Mouse (Mus musculus) ZHBTc4 (cell line): ENCODE results near the gene Art3.

Experiments
- DNase-seq: peaks from one replicate; pipeline ENCODE4 v3.0.0-alpha.2; 2011; ENCODE audit warnings: low read depth, low spot score

The Art3 gene

DNA sequence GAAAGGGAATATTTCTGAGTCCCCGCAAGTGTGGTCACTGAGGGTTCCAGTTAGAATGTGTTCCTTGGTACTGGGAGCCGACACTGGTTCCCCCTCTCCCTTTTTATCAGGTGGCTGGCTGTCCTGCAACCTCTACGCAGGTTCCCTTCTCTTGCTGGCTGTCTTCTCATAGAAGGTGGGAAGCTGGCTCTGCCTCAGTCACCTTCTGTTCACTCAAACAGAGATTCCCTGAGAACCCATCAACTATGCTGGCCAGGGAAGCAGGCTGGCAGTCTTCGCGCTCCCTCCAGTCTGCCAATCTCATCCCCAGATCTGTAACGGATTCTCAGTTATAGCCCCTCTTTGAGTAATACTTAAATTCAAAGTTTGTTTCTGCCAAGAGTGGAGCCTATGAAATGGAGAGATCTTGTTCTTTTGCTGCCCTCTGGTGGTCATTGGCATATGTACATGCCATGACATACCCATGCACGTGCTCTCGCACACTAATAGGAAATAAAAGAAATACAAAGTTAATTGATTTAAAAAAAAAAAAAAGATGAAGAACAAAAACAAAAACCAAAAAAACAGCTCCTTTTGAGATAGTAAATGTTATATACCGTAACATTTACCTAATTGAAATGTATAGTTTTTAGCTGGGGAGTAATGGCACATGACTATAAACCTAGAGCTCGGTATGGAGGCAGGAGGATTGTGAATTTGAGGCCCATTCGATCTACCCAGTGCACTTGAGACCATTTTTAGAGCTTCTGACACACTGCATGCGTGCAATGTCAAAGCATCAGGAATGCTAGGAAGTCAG lies 50.1 kb downstream of the Art3 start:
- DNase-seq = peak; percentile 84

- DNase-seq = no peak
Observed at GRCm38 (mm10) chr5:92382349-92382679, 50.7 kb downstream of the Art3 start.

DNA sequence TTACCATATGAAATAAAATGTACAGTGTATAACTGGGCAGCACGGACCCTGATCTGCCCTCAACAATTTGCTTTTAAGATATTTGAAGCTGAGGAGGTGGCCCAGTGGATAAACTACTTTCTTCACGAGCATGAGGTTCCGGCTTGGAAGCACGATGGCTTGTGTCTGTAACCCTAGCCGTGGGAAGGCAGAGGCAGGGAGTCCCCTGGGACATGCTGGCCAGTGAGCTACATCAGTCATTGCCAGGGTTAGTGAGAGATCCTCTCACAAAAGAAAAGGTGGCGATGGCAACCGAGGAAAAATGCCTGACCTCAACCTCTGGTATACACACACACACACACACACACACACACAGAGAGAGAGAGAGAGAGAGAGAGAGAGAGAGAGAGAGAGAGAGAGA lies 52.1 kb downstream of the Art3 start:
- DNase-seq = no peak

DNA sequence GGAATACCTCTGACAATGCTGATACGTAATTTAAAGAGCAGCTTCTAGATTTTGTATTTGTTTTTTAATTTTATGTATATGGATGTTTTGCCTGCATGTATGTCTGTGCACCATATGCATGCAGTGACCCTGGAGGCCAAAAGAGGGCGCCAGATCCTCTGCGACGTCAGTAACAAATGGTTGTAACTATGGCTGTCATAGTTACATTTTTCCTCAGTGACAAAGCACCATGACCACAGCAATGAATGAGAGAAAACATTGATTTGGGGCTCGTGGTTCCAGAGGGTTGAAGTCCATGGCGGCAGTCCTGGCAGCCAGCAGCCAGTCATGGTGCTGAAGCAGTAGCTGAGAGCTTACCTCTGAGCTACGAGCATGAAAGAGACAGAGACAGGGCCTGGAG lies 53.2 kb downstream of the Art3 start:
- DNase-seq = peak; percentile 61

GRCm38 (mm10) chr5:92386102-92386501 lies 54.5 kb downstream of the Art3 start:
- DNase-seq = no peak

GRCm38 (mm10) chr5:92386643-92387042 lies 55.0 kb downstream of the Art3 start:
- peak; percentile 50 for DNase-seq

DNA sequence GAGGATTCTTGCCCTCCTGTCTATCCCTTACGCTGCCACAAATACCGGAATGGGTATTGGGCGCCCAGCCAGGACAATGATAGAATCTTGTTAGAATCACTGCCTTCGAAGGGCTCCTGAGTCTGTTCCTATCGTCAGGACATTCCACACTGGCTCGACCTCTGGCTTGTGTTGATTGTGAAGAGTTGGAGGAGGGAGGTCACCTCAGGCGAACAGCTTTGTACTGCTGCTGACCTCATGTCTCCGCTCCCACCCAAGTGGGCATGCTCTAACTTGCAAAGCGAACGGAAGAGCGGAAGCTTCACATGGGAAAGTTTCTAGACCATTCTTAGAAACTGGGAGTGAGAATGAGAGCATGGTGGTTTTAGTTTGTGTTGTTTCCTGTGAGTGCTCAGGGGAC lies 55.8 kb downstream of the Art3 start:
- no peak for DNase-seq

DNA sequence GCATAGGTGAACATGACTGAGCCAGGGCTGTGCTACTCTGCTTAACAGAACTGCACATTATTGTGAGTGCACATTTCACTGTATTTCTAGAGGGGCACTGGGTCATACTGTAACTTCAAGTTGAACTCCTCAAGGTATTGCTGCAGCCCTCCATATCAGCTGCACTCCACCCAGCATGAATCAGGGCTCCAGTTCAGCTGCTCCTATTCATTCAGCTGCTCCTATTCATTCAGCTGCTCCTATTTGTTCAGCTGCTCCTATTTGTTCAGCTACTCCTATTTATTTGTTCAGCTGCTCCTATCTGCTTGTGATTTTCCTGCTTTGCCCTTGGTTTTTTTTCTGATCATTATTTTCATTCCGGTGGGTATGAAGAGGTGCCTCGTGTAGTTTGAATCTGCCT lies 58.4 kb downstream of the Art3 start:
- no peak for DNase-seq

- no peak for DNase-seq
Observed at GRCm38 (mm10) chr5:92390615-92391014, 59.0 kb downstream of the Art3 start.

DNA sequence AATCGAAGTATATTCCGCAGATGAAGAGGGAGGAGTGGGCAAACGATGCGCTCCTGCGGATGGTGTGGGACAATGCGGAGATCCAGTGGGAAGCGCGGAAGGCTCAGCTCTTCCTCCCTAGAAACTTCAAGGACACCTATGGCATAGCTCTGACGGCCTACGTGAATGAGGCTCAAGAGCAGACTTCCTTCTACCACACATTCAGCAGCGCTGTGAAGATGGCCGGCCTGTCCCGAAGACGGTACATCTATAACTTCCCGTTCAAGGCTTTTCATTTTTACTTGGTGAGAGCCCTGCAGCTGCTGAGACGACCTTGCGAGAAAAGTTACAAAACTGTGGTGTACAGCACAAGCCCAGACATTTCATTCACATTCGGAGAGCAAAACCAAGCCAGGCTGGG lies 60.9 kb downstream of the Art3 start:
- peak; percentile 30 for DNase-seq

DNA sequence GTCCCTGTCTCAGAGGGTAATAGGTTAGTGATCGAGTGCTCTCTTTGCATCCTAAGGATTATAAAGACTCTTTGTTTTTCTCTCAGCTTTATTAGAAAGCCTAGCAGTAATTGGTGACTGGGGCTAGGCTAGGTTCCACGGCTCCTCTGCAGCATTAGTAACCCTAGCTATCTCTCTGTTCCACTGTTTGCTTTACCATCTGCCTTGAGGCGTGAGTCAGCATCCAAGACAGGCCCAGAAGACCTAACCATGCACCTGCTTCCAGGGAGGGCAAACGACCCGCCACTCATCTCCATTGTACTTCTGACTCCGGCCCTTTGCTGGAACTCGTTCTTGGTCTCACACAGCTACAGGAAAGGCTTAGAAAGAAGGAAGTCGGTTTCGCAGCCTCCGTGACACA lies 62.2 kb downstream of the Art3 start:
- DNase-seq = no peak

GRCm38 (mm10) chr5:92395764-92396163 lies 64.1 kb downstream of the Art3 start:
- DNase-seq = no peak

- DNase-seq = no peak
Observed at GRCm38 (mm10) chr5:92396476-92396875, 64.8 kb downstream of the Art3 start.

GRCm38 (mm10) chr5:92398153-92398552 lies 66.5 kb downstream of the Art3 start:
- DNase-seq = peak; percentile 90

DNA sequence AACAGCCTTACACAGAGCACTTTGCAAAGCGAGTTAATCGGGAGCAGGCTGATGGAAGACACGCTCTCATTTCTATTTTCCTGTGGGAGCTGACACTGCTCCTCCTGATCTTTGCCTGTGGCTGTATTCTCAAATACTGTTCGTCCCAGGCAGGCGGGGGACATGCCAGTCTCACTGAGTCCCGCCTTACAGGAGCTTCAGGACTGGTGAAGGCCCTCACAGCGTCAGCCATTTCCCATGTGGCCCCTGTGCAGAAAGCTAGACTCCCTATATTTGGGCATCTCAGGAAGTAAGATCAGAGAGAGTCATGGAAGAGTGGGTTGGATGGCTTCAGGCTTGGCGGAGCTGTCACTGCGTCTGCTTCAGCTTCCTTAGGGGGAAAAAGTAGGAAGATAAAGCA lies 71.2 kb downstream of the Art3 start:
- peak; percentile 39 for DNase-seq

DNA sequence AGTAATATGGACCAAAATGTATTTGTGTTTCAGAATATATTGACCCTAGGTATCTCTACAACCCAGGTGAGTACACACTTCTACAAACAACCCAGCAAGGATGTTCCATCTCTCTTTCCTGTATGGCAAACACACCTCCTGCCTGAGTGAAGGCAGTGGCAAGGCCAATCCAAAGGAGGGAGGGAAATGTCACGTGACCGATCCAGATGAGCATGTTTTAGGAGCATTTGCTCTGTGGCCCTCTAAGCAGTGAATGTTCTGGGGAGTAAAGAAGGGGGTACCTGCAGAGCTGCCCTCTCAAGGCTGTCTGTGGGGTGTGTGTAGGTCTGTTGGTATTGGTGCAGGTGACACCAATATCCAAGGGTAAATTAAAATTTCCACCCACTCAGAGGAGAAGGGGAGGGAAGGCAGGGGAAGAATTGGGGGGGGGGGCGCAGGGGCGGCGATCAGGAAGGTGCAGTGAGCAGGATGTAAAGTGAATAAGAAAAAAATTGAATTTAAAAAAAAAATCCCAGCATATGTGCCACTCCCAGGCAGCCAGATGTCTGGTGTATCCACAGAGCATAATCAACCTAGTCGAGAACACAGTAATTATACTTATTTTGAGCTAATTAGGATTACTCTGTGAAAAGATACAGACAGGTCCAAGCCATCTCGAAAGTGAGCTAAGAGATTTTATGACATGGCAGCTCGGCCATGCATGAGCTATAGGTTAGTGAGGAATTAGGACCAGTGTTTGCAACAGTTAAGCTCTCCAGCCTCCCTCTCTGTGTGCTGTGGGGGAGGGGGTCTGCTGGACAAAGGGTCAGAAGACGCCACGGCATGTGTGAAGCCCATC lies 72.2 kb downstream of the Art3 start:
- no peak for DNase-seq

- DNase-seq = no peak
Observed at GRCm38 (mm10) chr5:92404400-92404678, 72.7 kb downstream of the Art3 start.

DNA sequence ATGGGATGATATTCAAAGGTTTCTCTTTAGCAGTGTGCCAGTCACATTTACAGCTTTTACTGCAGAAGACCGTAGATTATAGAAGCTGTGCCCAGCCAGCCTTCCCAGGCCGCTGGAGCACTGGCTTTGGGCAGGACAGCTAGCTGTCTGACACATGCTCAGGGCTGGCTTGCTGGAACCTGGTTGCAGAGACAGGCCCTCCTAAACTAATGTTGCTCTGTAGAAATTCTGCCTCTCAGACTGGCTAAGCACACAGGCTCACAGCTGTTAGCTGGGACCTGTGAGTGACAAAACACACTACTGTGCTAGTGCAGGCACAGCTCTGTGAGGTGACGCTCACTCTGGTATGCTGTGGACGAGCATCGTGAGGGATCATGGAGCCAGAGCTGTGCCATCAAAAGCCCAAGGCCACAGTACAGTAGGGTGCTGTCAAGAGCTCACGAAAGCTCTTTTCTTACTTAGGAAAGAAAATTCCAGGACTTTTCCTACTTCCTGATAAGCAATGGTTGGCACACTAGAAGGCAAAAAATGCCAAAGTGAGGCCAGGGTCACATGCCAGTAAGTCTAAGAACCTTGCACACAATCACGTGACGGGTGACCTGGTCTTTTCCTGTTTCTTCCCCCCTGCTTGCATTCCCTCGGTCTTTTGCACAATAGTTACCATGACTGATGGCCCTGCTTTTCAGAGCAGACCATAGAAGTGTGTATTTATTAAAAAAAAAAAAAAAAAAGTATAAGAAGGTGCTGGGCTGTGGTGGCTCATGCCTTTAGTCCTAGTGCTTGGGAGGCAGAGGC lies 77.9 kb downstream of the Art3 start:
- DNase-seq = no peak

DNA sequence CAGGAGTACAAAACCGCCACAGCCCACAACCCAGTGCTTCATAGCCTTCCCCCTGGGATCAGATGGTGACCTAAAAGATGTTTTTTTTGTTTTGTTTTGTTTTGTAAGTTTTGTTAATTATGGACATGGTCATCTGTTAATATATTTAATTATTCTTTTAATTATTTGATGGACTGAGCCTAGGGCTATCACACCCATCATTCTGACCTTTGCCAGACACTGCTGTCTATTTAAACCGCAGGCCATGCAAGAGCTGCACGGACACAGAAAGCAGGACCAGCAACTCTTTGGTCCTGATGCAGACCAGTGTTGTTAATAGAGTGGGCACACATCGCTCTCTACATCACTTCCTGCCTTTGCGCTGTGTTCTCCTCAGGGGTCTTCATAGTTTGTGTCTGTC lies 78.9 kb downstream of the Art3 start:
- DNase-seq = no peak

GRCm38 (mm10) chr5:92411461-92412140 lies 80.0 kb downstream of the Art3 start:
- no peak for DNase-seq

GRCm38 (mm10) chr5:92413271-92413981 lies 81.8 kb downstream of the Art3 start:
- DNase-seq = peak; percentile 26
